Mouse (Mus musculus) intestine, embryonic 16.5 days (tissue): Measurements from ENCODE around the gene 4933411K16Rik. TPM values are rescaled to one million over a fixed set of nuclear protein-coding genes. Genes with fewer than 3 reads are reported as not detected.
A peak's percentile ranks its signal among the peaks of the same experiment; 100 is the strongest.

Experiments used
- ATAC-seq: fragments of 200-750 bp; cut with Nextera tagmentation; 2 replicates; pipeline ENCODE4 v1.8.0; 2017; ENCODE audit warnings: moderate TSS enrichment, moderate library complexity
- H3K27ac ChIP-seq: fragments of 300-500 bp; sonication (generic); 2 replicates; pipeline ENCODE4 v1.5.1; 2014; ENCODE audit warnings: mild to moderate bottlenecking, low read length
- H3K27me3 ChIP-seq: fragments of 300-500 bp; sonication (generic); replicated peaks from 2 replicates; pipeline ENCODE4 v1.6.1; 2014; ENCODE audit warnings: low read length, control low read depth, mixed read lengths; ENCODE audit not compliant: control insufficient read depth, insufficient read depth
- H3K36me3 ChIP-seq: fragments of 300-500 bp; sonication (generic); 2 replicates; pipeline ENCODE4 v1.6.1; 2014; ENCODE audit warnings: low read length, control low read depth; ENCODE audit not compliant: control insufficient read depth, insufficient read depth
- H3K4me1 ChIP-seq: fragments of 300-500 bp; sonication (generic); 2 replicates; pipeline ENCODE4 v1.6.1; 2014; ENCODE audit warnings: low read length, control low read depth, mixed read lengths; ENCODE audit not compliant: control insufficient read depth, insufficient read depth
- H3K4me2 ChIP-seq: fragments of 300-500 bp; sonication (generic); 2 replicates; pipeline ENCODE4 v1.6.1; 2014; ENCODE audit warnings: low read depth, low read length, control low read depth
- H3K4me3 ChIP-seq: fragments of 300-500 bp; sonication (generic); 2 replicates; pipeline ENCODE4 v1.5.1; 2014; ENCODE audit warnings: mild to moderate bottlenecking, low read length
- H3K9ac ChIP-seq: fragments of 300-500 bp; sonication (generic); 2 replicates; pipeline ENCODE4 v1.6.1; 2014; ENCODE audit warnings: low read depth, low read length
- H3K9me3 ChIP-seq: fragments of 300-500 bp; sonication (generic); 2 replicates; pipeline ENCODE4 v1.6.1; 2016; ENCODE audit warnings: low read length, control low read depth; ENCODE audit not compliant: control insufficient read depth
- WGBS: fragments of 180-500 bp; shearing (Covaris S2); extraction: QIAGEN DNeasy Blood & Tissue Kit; methylation state at CpG from one replicate; pipeline ENCODE4 v1.1.7; 2014; 5-methylcytosine and 5-hydroxymethylcytosine counted together
- polyA plus RNA-seq: library from polyadenylated mRNA; unstranded; fragments of >200 nt; fragmentation: Nextera tagmentation; extraction: Ambion mirVana; gene quantifications from 2 replicates; pipeline ENCODE4 v1.2.1, GENCODE M21; 2015

Gene 4933411K16Rik
- polyA plus RNA-seq, 1 experiment from 2014 or later, result 0.16 TPM

DNA sequence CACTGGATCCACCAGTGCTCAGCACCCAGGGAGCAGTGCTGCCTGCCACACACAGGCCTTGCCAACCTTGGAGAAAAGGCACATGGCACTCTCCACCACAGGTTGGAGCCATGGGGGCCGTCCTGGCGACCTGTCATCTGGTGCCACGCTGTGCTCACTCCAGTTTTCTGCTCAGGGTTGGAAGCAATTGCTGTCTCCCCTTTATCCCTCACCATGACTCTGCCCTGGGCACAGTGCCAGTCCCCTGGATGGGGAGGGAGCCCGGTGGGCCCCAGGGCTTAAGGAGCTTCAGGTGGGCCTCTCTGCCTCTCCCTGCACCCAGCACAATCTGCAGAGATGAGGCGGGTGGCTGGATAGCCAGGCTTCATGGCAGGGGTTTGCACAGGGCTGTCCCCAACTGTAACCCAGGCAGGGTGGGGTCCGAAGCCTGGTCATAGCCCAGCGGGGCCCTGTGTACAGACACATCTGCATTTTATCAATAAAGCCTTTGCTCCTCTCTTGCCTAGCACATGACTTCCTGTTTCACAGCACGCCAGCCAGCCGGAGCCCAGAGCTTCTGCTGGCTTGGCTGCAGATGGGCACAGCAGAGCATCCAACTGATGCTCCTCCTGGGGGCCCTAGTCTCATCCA lies 17.8 kb upstream of the 4933411K16Rik start:
- H3K9me3 ChIP-seq, result no peaks in the 10 kb centered on the region
- H3K4me2 ChIP-seq, result no peak overlapping the region
- H3K36me3 ChIP-seq, result no peaks in the 10 kb centered on the region
- WGBS, result 69% methylated on average over 9 of the region's 9 CpGs
- no peak overlapping the region for H3K27ac ChIP-seq
- H3K27me3 ChIP-seq, result no peaks in the 10 kb centered on the region
- no peak for ATAC-seq
- H3K4me1 ChIP-seq, result peaks cover 6% of the 10 kb centered on the region; the same call in 1 of the 2 replicates
- peak overlapping the region; percentile 16; the same call in 1 of the 2 replicates for H3K9ac ChIP-seq
- H3K4me3 ChIP-seq, result no peak overlapping the region

DNA sequence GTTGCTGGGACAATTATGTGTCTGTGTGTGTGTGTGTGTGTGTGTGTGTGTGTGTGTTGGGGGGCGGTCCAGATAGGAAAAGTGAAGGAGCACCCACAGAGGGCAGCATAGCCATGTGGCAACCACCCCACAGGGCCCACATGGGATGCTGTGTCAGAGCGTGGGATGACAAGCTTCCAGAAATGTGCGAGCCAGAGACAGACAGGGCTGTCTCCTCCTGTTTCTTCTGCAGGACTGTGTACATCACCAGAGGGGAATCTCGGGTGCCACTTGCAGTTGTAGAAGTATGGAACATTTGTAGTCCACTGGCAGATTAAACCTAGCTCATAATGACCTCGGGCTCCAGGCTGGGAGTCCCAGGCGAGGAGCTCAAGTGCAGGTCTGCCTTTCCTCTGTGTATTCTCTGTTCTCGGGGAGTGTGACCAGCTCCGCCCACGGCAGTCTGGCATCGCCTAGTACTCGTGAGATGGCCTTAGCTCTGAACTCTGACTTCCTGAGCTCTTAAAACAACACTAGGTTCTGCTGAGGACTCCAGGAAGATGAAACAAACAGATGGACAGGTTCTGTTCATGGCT lies 17.1 kb upstream of the 4933411K16Rik start:
- ATAC-seq, result peak; percentile 19
- 51% methylated on average over 11 of the region's 11 CpGs for WGBS
- H3K4me1 ChIP-seq, result peaks cover 6% of the 10 kb centered on the region; the same call in 1 of the 2 replicates
- H3K4me2 ChIP-seq, result no peak overlapping the region
- no peaks in the 10 kb centered on the region for H3K27me3 ChIP-seq
- no peak overlapping the region for H3K4me3 ChIP-seq
- H3K36me3 ChIP-seq, result no peaks in the 10 kb centered on the region
- H3K27ac ChIP-seq, result no peak overlapping the region
- no peak overlapping the region for H3K9ac ChIP-seq
- no peaks in the 10 kb centered on the region for H3K9me3 ChIP-seq

DNA sequence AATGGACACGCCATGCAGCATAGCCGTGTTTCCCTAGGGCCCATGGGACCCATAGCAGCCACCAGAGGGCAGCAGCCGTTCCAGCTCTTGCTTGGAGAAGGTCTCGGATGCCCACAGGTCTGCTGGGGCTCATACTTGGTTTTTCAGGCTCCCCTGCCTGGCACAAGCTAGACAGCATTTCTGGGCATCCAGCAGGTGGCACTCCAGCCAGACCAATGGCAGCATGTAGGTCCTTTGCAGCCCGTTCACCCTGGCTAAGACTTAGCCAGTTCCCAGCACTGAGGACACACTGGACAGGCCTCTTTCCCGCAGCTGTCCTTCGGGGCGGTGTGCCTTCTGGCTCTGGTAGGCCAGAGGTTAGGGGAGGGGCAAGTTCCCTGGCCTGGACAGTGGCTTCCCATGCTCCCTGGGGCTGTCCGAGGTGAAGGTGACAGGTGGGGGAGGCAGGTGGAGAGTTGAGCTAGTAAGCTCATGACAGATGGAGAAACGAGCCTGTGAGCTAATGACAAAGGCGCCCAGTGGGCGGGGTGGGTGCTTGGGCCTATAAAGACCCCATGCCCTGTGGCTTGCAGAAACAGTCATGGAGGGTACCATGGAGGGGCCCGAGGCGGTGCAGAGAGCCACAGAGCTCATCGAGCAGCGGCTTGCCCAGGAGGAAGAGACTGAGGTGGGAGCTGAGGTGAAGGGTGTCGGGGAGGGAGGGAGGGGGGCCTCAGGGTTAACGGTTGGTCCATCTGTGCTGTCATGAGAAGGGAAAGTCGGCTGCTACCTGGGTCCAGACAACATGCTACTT lies 16.4 kb upstream of the 4933411K16Rik start, which contains the start of gene Ankrd2:
TSS of gene Ankrd2 (plus strand) at position 545 of the 793 bp plus-strand sequence.
- H3K4me2 ChIP-seq, result no peak within 1 kb of the TSS
- WGBS, result 65% methylated on average over 19 of the region's 19 CpGs
- H3K4me1 ChIP-seq, result peaks cover 6% of the 10 kb centered on the region; the same call in 1 of the 2 replicates
- ATAC-seq, result peak; percentile 79
- H3K9me3 ChIP-seq, result no peaks in the 10 kb centered on the region
- H3K27me3 ChIP-seq, result no peaks in the 10 kb centered on the region
- no peak within 1 kb of the TSS for H3K4me3 ChIP-seq
- H3K27ac ChIP-seq, result no peak within 1 kb of the TSS
- H3K9ac ChIP-seq, result no peak within 1 kb of the TSS
- no peaks in the 10 kb centered on the region for H3K36me3 ChIP-seq

DNA sequence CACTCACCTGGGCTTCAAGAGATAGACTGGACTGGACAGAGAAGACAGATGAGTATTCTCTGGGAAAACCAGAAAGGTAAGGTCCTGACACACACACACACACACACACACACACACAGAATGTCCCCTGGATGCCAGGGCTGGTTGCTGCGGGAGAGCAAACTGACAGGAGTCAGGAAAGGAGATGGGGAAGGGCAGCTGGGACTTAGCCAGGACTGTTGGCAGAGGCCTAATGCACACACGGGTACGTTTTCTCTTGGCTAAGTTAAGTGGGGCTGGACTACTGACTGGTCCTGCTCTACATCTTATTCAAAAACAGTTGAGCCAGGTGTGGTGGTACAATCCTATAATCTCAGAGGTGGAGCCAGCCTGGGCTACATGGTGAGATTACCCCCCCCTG lies 15.7 kb upstream of the 4933411K16Rik start:
- Histone ChIP-seq H3K36me3 (no peaks in the 10 kb centered on the region), H3K4me3 (no peak overlapping the region), H3K4me2 (no peak overlapping the region), H3K27ac (no peak overlapping the region), H3K27me3 (no peaks in the 10 kb centered on the region), H3K9me3 (no peaks in the 10 kb centered on the region), H3K9ac (no peak overlapping the region), H3K4me1 (peaks cover 6% of the 10 kb centered on the region; the same call in 1 of the 2 replicates)
- 78% methylated on average over 3 of the region's 3 CpGs for WGBS
- ATAC-seq, result no peak

GRCm38 (mm10) chr19:42037167-42037702 lies 14.8 kb upstream of the 4933411K16Rik start:
- Histone ChIP-seq H3K4me1 (peaks cover 6% of the 10 kb centered on the region; the same call in 1 of the 2 replicates), H3K27ac (no peak overlapping the region), H3K4me2 (no peak overlapping the region), H3K27me3 (no peaks in the 10 kb centered on the region), H3K9me3 (no peaks in the 10 kb centered on the region), H3K9ac (no peak overlapping the region), H3K4me3 (no peak overlapping the region), H3K36me3 (no peaks in the 10 kb centered on the region)
- ATAC-seq, result no peak
- WGBS, result 65% methylated on average over 11 of the region's 11 CpGs

DNA sequence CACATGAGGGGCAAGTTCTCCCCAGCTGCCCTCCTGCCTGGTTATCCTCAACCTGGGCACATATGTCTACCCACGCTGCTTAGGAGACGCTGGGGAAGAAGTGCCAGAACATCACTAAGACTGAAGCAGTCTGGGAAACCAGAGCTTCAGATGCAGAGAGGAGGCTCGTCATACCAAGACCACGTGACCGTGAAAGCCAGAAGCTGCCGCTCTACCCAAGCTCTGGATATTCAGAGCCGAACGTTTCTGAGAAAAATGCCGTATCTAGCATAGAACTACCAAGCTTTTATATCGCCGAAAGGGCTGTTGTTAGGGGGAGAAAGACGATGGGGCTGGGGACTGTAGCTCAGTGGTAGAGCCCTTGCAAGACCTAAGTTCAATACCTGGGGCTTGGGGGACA lies 13.7 kb upstream of the 4933411K16Rik start:
- no peaks in the 10 kb centered on the region for H3K27me3 ChIP-seq
- no peak overlapping the region for H3K9ac ChIP-seq
- 89% methylated on average over 12 of the region's 12 CpGs for WGBS
- H3K4me3 ChIP-seq, result no peak overlapping the region
- ATAC-seq, result no peak
- peaks cover 6% of the 10 kb centered on the region; the same call in 1 of the 2 replicates for H3K4me1 ChIP-seq
- H3K27ac ChIP-seq, result no peak overlapping the region
- H3K36me3 ChIP-seq, result no peaks in the 10 kb centered on the region
- H3K4me2 ChIP-seq, result no peak overlapping the region
- H3K9me3 ChIP-seq, result no peaks in the 10 kb centered on the region

- Histone ChIP-seq H3K27ac (no peak overlapping the region), H3K27me3 (no peaks in the 10 kb centered on the region), H3K36me3 (no peaks in the 10 kb centered on the region), H3K4me3 (no peak overlapping the region), H3K4me1 (peaks cover 4% of the 10 kb centered on the region), H3K9ac (no peak overlapping the region), H3K9me3 (no peaks in the 10 kb centered on the region), H3K4me2 (no peak overlapping the region)
- no peak for ATAC-seq
- 97% methylated on average over 6 of the region's 6 CpGs for WGBS
Observed at GRCm38 (mm10) chr19:42043988-42044387, 8.1 kb upstream of the 4933411K16Rik start.

- H3K4me3 ChIP-seq, result peak within 1 kb of the TSS; percentile 47
- H3K27ac ChIP-seq, result no peak within 1 kb of the TSS
- H3K36me3 ChIP-seq, result no peaks in the 10 kb centered on the region
- peak within 1 kb of the TSS; percentile 57 for H3K9ac ChIP-seq
- WGBS, result 20% methylated on average over 23 of the region's 23 CpGs
- no peaks in the 10 kb centered on the region for H3K9me3 ChIP-seq
- peaks cover 4% of the 10 kb centered on the region for H3K4me1 ChIP-seq
- peak; percentile 94 for ATAC-seq
- peak within 1 kb of the TSS; percentile 65 for H3K4me2 ChIP-seq
- no peaks in the 10 kb centered on the region for H3K27me3 ChIP-seq
Observed at GRCm38 (mm10) chr19:42045269-42046102, 6.6 kb upstream of the 4933411K16Rik start, which contains the start of gene Hoga1. TSS of gene Hoga1 (plus strand) at chr19:42045610.
